Mouse (Mus musculus) CH12.LX (cell line): ENCODE data around the gene Plbd2.

Source experiments
- ELF1 ChIP-seq: IDR thresholded peaks from 2 replicates; pipeline ENCODE4 v1.6.1; 2014; ENCODE audit warnings: low read depth, mild to moderate bottlenecking, inconsistent platforms, low read length, improper control_type of control experiment
- EP300 ChIP-seq: IDR thresholded peaks from 2 replicates; pipeline ENCODE4 v1.6.1; 2011; ENCODE audit warnings: low read length, improper control_type of control experiment
- HCFC1 ChIP-seq: IDR thresholded peaks from 2 replicates; pipeline ENCODE4 v1.6.1; 2012; ENCODE audit warnings: low read depth, mild to moderate bottlenecking, inconsistent platforms, low read length, improper control_type of control experiment

DNA sequence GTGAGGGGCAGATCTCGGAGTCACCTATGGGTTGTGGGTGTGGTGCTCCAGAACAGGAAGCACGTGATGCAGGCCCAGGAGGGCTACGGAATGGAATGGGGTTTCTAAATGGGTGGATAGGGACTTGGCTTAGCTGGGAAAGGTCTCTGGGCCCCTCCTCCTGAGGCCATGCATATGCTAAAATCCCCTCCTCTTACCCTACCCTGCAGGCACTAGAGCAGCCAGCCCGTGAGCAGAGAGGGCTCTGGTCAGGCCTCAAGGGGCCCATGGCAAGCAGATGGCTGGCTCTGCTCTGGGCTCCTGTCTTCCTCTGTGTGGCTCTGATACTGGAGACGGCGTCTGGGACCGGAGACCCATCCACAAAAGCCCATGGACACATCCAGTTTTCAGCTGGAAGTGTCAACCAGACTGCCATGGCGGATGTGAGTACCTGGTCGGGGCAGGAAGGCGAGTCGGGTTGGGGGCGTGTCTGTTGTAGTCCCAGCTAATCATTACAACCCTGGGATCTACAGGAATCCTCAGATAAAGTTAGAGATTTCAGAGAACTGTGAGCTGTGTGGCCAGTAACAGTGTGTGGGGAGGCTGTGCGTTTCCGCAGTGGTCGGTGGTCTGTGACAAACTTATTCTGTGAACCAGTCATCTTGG, 9.6 kb upstream of the Plbd2 start:
- no peak for TF ChIP-seq HCFC1
- TF ChIP-seq EP300: no peak
- no peak for TF ChIP-seq ELF1
